Mouse (Mus musculus): ENCODE measurements at regions not wholly inside any gene's neighbourhood (a gene's known extent, or its start where the extent isn't known, plus 50 kb on each side); places are given as distances from the start of the nearest gene placed in this dataset.

DNA sequence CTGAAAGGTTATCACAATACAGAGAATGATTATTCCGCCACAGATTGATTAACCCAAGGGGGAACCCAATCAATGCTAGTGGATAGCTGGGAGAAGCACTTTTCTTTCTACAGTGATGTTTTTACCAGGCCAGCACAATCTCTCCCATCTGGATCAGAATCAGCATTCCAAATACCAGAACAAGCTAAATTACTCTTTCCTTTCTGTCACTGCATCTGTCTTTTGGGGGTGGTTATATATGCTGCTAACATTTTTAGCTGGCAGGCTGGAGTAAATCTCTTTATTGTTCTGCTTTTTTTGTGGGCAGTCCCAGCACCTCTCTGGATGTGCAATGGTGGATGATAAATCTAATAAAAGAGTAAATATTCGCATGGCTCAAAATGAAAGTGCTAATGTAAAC is 242.3 kb upstream of the Cxxc4 start:
- H3K27me3 ChIP-seq = no peaks in the 10 kb centered on the region
- DNase-seq (ENCODE audit: low read depth, low spot score) = no peak
- POLR2A ChIA-PET = no interaction called here
- in situ Hi-C loops (cut with MboI; ENCODE audit: low pct_unique_long_range_greater_than_20kb) = no loop called here
- no peak for TF ChIP-seq CTCF (IDR thresholded peaks at IDR 0.05)
- CTCF ChIA-PET = interaction anchor here (0.7 to 1.0 kb wide), 2 partner anchors 10 to 21 kb away, joined by 3 read pairs; no protein-coding TSS in a partner anchor
- ATAC-seq = no peak

- ATAC-seq = no peak
- in situ Hi-C loops (cut with MboI; ENCODE audit: low pct_unique_long_range_greater_than_20kb) = no loop called here
- POLR2A ChIA-PET = no interaction called here
- no peaks in the 10 kb centered on the region for H3K27me3 ChIP-seq
- CTCF ChIA-PET = interaction anchor here (1.3 kb wide), 1 partner anchor 290 kb away, joined by 3 read pairs; no protein-coding TSS in a partner anchor
- DNase-seq (ENCODE audit: low read depth, low spot score) = no peak
- TF ChIP-seq CTCF (IDR thresholded peaks at IDR 0.05) = no peak
Measured at GRCm38 (mm10) chr3:133999965-134000364, 236.3 kb upstream of the Cxxc4 start.

DNA sequence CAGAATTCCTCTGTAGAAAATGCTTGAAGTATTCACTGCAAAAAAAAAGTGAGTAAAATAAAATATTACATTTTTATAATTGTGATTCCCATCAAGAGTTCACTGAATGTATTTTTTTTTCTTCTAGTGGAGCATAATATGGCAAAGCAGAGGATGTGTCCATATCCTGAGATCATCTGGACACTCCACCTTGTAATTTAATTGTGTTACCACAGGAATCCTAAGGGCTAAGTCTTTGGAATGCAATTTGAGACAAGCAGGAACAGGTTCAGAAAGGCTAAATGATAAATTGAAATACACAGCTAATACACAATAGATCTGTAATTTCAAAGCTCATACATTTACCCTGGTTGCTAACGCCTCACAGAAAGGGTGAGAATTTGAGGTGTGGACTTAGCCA is 235.7 kb upstream of the Cxxc4 start:
- POLR2A ChIA-PET = no interaction called here
- in situ Hi-C loops (cut with MboI; ENCODE audit: low pct_unique_long_range_greater_than_20kb) = no loop called here
- no peak for TF ChIP-seq CTCF (IDR thresholded peaks at IDR 0.05)
- H3K27me3 ChIP-seq = no peaks in the 10 kb centered on the region
- ATAC-seq (peak; percentile 97), DNase-seq (ENCODE audit: low read depth, low spot score) (peak; percentile 72)
- CTCF ChIA-PET = interaction anchor here (1.0 to 1.3 kb wide), 3 partner anchors 8 to 289 kb away, joined by 3 read pairs; no protein-coding TSS in a partner anchor

DNA sequence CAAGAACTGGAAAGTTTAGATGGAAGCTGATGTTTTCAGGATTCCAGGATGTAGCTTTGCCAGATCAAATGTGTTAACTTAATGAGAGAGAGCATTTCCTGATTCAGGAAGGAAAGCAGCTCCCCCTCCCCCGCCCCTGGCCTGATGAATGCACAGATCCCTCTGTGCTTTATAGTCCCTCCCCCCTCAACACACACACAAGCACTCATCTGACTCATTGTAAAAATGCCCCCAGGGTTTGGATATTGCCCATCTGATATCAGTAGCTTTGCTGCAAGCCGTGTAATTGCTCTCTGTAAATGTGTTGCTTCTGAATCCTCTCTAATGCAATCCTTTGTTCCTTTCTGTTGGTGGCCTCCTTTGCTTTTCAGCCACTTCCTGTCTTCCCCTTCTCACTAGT is 221.5 kb upstream of the Cxxc4 start:
- peak; percentile 83 for ATAC-seq
- in situ Hi-C loops (cut with MboI; ENCODE audit: low pct_unique_long_range_greater_than_20kb) = no loop called here
- CTCF ChIA-PET = interaction anchor here (1.1 to 1.6 kb wide), 5 partner anchors 9 to 66 kb away, joined by 3 to 6 read pairs (median 3); no protein-coding TSS in a partner anchor
- DNase-seq (ENCODE audit: low read depth, low spot score) = no peak
- POLR2A ChIA-PET = no interaction called here
- TF ChIP-seq CTCF (IDR thresholded peaks at IDR 0.05) = no peak
- no peaks in the 10 kb centered on the region for H3K27me3 ChIP-seq

DNA sequence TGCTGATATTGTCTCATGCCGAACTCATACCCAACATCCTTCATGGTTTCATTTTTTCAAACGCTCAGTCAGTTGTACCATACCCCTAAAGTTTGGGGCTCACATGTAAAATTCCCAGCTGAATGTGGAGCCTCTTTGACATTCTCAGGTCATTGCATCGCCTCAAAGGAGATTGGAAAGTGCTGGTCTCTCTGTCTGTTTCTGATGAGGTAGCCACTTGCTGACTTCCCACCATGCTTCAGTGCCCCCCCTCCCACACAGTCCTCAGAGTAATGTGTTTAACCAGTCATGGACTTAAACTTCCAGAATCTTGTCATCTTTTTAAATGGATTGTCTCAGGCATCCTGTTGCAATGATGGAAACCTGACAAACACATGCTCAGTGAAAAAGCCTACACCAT is 220.9 kb upstream of the Cxxc4 start:
- ChIA-PET CTCF (interaction anchor here (1.1 to 1.4 kb wide), 2 partner anchors 17 to 65 kb away, joined by 3 read pairs; no protein-coding TSS in a partner anchor), POLR2A (no interaction called here)
- in situ Hi-C loops (cut with MboI; ENCODE audit: low pct_unique_long_range_greater_than_20kb) = no loop called here
- no peak for DNase-seq (ENCODE audit: low read depth, low spot score)
- ATAC-seq = no peak
- no peak for TF ChIP-seq CTCF (IDR thresholded peaks at IDR 0.05)
- no peaks in the 10 kb centered on the region for H3K27me3 ChIP-seq

- in situ Hi-C loops (cut with MboI; ENCODE audit: low pct_unique_long_range_greater_than_20kb) = no loop called here
Measured at GRCm38 (mm10) chr3:134033862-134034261, 202.4 kb upstream of the Cxxc4 start.

DNA sequence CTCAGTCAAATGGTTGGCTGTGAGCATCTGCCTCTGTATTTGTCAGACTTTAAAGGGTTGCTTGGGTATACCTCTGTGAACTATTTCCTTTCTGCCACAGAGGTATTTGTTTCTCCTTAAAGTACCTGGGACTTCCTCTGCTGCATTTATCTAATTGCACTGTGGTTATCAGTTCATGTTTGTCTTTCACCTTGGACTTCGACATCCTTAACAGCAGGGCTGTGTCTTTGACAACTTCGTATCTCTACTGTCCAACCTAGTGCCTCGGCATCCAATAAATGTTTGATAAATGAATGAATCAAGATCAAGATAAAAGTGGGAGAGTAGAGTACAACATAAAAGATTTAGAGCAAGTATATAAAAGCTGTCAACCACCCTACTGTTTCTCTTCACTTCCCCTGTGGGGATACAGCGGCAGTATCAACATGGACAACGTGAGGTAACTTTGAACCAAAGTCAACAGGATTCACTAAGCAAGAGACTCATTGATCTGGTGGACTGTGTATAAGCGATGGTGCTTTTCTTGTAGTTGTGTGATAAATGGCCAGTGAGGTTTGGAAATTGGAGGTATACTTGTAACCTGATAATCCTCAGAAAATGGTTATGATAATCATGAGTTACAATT is 199.9 kb upstream of the Cxxc4 start:
- in situ Hi-C loops (cut with MboI; ENCODE audit: low pct_unique_long_range_greater_than_20kb) = no loop called here
- ChIA-PET POLR2A (no interaction called here), CTCF (no interaction called here)
- ATAC-seq (no peak), DNase-seq (ENCODE audit: low read depth, low spot score) (no peak)
- TF ChIP-seq CTCF (IDR thresholded peaks at IDR 0.05) = no peak
- no peaks in the 10 kb centered on the region for H3K27me3 ChIP-seq

More at GRCm38 (mm10) chr3:134033862-134034261, 202.4 kb upstream of the Cxxc4 start:
- ATAC-seq = peak; percentile 88
- ChIA-PET POLR2A (no interaction called here), CTCF (no interaction called here)
- no peak for TF ChIP-seq CTCF (IDR thresholded peaks at IDR 0.05)
- peak; percentile 48 for DNase-seq (ENCODE audit: low read depth, low spot score)
- no peaks in the 10 kb centered on the region for H3K27me3 ChIP-seq

DNA sequence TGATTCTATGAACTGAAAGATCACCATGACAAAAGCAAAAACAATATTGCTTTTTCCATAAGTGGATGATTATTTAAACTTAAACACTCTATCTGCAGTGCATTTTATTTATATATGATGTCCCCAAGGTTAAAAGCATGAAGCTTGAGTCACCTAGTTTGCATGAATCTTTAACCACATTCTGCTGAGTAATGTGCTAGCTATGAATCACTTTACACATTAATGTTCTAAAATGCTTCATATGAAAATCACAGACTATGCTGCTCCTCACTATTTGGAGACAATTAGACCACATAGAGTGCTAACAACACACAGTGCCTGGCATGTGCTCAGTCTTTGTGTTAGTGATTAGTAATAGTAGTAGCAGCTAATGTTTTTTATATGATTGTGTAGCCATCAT is 185.6 kb upstream of the Cxxc4 start:
- POLR2A ChIA-PET = interaction anchor here (0.8 kb wide), 1 partner anchor 50 kb away, joined by 3 read pairs; no protein-coding TSS in a partner anchor
- DNase-seq (ENCODE audit: low read depth, low spot score) = peak; percentile 24
- no peaks in the 10 kb centered on the region for H3K27me3 ChIP-seq
- CTCF ChIA-PET = no interaction called here
- peak; percentile 85 for ATAC-seq
- TF ChIP-seq CTCF (IDR thresholded peaks at IDR 0.05) = no peak
- in situ Hi-C loops (cut with MboI; ENCODE audit: low pct_unique_long_range_greater_than_20kb) = no loop called here

GRCm38 (mm10) chr3:134082461-134082860 is 153.8 kb upstream of the Cxxc4 start:
- in situ Hi-C loops (cut with MboI; ENCODE audit: low pct_unique_long_range_greater_than_20kb) = no loop called here
- POLR2A ChIA-PET = no interaction called here
- no peak for DNase-seq (ENCODE audit: low read depth, low spot score)
- H3K27me3 ChIP-seq = no peaks in the 10 kb centered on the region
- CTCF ChIA-PET = interaction anchor here (1.4 kb wide), 1 partner anchor 10 kb away, joined by 3 read pairs; no protein-coding TSS in a partner anchor
- ATAC-seq = no peak
- TF ChIP-seq CTCF (IDR thresholded peaks at IDR 0.05) = no peak

DNA sequence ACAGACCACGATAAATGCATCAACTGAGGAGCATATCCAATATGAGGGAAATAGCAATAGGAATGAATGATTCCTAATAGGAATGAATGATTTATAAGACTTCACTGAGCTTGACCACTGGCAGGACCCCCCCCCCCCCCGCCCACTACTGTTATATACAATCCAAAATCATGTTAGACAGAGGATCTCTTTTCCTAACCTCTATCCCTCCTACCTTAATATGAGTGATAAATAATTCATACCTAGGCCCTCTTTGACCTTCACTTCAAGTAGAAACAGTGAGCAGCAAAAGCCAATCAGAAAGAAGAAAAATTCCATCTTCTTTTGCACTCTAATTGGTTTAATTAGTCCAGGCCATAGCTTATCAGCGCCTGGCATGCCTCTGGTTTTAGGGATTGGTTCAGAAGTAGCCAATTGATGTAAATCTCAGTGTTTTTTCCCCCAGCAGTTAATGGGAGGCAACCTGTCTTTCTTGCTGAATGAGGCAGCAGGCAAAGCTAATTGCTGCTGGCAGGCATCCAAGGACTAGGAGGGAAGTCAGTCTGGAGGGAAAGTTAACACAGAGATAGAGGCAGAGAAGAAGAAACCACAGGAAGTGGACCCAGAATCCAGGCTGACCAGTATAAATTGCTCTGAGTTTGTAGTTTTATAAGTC is 136.7 kb upstream of the Cxxc4 start:
- in situ Hi-C loops (cut with MboI; ENCODE audit: low pct_unique_long_range_greater_than_20kb) = no loop called here
- ChIA-PET CTCF (no interaction called here), POLR2A (interaction anchor here (1.4 kb wide), 1 partner anchor 49 kb away, joined by 3 read pairs; no protein-coding TSS in a partner anchor)
- peak; percentile 41 for ATAC-seq
- H3K27me3 ChIP-seq = no peaks in the 10 kb centered on the region
- peak; percentile 75 for DNase-seq (ENCODE audit: low read depth, low spot score)
- no peak for TF ChIP-seq CTCF (IDR thresholded peaks at IDR 0.05)

GRCm38 (mm10) chr3:134102151-134102738 is 134.0 kb upstream of the Cxxc4 start:
- H3K27me3 ChIP-seq = no peaks in the 10 kb centered on the region
- in situ Hi-C loops (cut with MboI; ENCODE audit: low pct_unique_long_range_greater_than_20kb) = no loop called here
- ATAC-seq = peak; percentile 70
- peak; percentile 90 for DNase-seq (ENCODE audit: low read depth, low spot score)
- ChIA-PET POLR2A (interaction anchor here (0.6 kb wide), 1 partner anchor 564 kb away, joined by 4 read pairs; no protein-coding TSS in a partner anchor), CTCF (interaction anchor here (0.8 kb wide), 1 partner anchor 58 kb away, joined by 3 read pairs; no protein-coding TSS in a partner anchor)
- no peak for TF ChIP-seq CTCF (IDR thresholded peaks at IDR 0.05)
